In genomic region chr9:122874653-122875052, GRCm38 (mm10) we compare ENCODE assay signal across 26 mouse cellular contexts. TPM values are rescaled to one million over a fixed set of nuclear protein-coding genes. Genes with fewer than 3 reads are reported as not detected.
DNase-seq lines count a peak whose midpoint lies in the region; ATAC-seq lines count a peak whose summit lies in the region.
"Had no signal": no experiment of that assay in that cellular context is flagged by ENCODE, and none has a peak within 500 bp of the region (broad histone marks: within the 10 kb centered on the region; RNA-seq: fewer than 3 reads in every experiment).

No protein-coding gene starts in this region.

- no peaks in the 10 kb centered on the region for H3K4me1 ChIP-seq in forebrain, embryonic 14.5 days (ENCODE audit: control insufficient read depth, insufficient read depth, low read length)
- H3K4me1 ChIP-seq: embryonic facial prominence, embryonic 12.5 days; embryonic facial prominence, embryonic 15.5 days; forebrain, embryonic 12.5 days; hindbrain, embryonic 12.5 days; hindbrain, embryonic 15.5 days; intestine, embryonic 15.5 days had no signal

- no peak overlapping the region for H3K4me3 ChIP-seq in forebrain, embryonic 14.5 days (ENCODE audit: low read depth, low read length)
- H3K4me3 ChIP-seq: embryonic facial prominence, embryonic 12.5 days; embryonic facial prominence, embryonic 15.5 days; forebrain, embryonic 12.5 days; hindbrain, embryonic 12.5 days; hindbrain, embryonic 15.5 days; intestine, embryonic 15.5 days had no signal

- no peak overlapping the region for H3K27ac ChIP-seq in forebrain, embryonic 14.5 days (ENCODE audit: low read depth, low read length)
- H3K27ac ChIP-seq: embryonic facial prominence, embryonic 12.5 days; embryonic facial prominence, embryonic 15.5 days; forebrain, embryonic 12.5 days; hindbrain, embryonic 12.5 days; hindbrain, embryonic 15.5 days; intestine, embryonic 15.5 days had no signal

- ATAC-seq in forebrain, embryonic 14.5 days: no peak
- ATAC-seq: forebrain, embryonic 16.5 days; intestine, embryonic 15.5 days had no signal

- H3K4me2 ChIP-seq in forebrain, embryonic 14.5 days (ENCODE audit: low read length): no peak overlapping the region
- H3K4me2 ChIP-seq: embryonic facial prominence, embryonic 12.5 days; embryonic facial prominence, embryonic 15.5 days; forebrain, embryonic 12.5 days; heart, embryonic 11.5 days; hindbrain, embryonic 12.5 days; hindbrain, embryonic 15.5 days; intestine, embryonic 15.5 days had no signal

- H3K9ac ChIP-seq in forebrain, embryonic 14.5 days (ENCODE audit: low read length): no peak overlapping the region
- H3K9ac ChIP-seq: embryonic facial prominence, embryonic 12.5 days; embryonic facial prominence, embryonic 15.5 days; forebrain, embryonic 12.5 days; hindbrain, embryonic 12.5 days; hindbrain, embryonic 15.5 days; intestine, embryonic 15.5 days had no signal

- no peaks in the 10 kb centered on the region for H3K27me3 ChIP-seq in forebrain, embryonic 14.5 days (replicated peaks; ENCODE audit: control insufficient read depth, insufficient read depth, low read length)
- H3K27me3 ChIP-seq: embryonic facial prominence, embryonic 12.5 days; embryonic facial prominence, embryonic 15.5 days; forebrain, embryonic 12.5 days; hindbrain, embryonic 12.5 days; hindbrain, embryonic 15.5 days; intestine, embryonic 15.5 days had no signal

- WGBS in forebrain, embryonic 14.5 days: 76% methylated on average over 1 of the region's 1 CpGs

- no peaks in the 10 kb centered on the region for H3K36me3 ChIP-seq in forebrain, embryonic 14.5 days (ENCODE audit: control insufficient read depth, insufficient read depth, low read length)
- H3K36me3 ChIP-seq: embryonic facial prominence, embryonic 12.5 days; embryonic facial prominence, embryonic 15.5 days; forebrain, embryonic 12.5 days; hindbrain, embryonic 12.5 days; hindbrain, embryonic 15.5 days; intestine, embryonic 15.5 days had no signal

- peak; percentile 52 for DNase-seq in kidney, adult 9 months
- DNase-seq in kidney, postnatal 36 days: no peak
- DNase-seq in Muller cell, postnatal 12 days (ENCODE audit: inconsistent ontology term): peak; percentile 22
- peak; percentile 16 for DNase-seq in induced T-regulatory cell, adult 2 months (ENCODE audit: low read depth)
- DNase-seq in lung, postnatal 25 days (ENCODE audit: low spot score): no peak
- DNase-seq in forebrain, embryonic 14.5 days (ENCODE audit: low spot score): no peak
- DNase-seq: adrenal gland, postnatal 10 days; adrenal gland, postnatal 36 days; cerebellum, adult 11 months; cerebellum, adult 2 months; cerebellum, adult 9-11 months; cerebellum, postnatal 25 days; gastrocnemius, postnatal 14 days; heart, adult 11 months had no signal

- H3K9me3 ChIP-seq in forebrain, embryonic 14.5 days (replicated peaks; ENCODE audit: control insufficient read depth, low read length): no peaks in the 10 kb centered on the region
- H3K9me3 ChIP-seq: embryonic facial prominence, embryonic 12.5 days; embryonic facial prominence, embryonic 15.5 days; forebrain, embryonic 12.5 days; hindbrain, embryonic 12.5 days; hindbrain, embryonic 15.5 days; intestine, embryonic 15.5 days had no signal

RNA-seq across cellular contexts. Expression of gene Zfp445, which starts 8.8 kb away (rescaled TPM):
- 63.1 and 79.1 TPM in 2 replicates for polyA plus RNA-seq in forebrain, embryonic 14.5 days (2014; fragmentation: Nextera tagmentation; extraction: Ambion mirVana)

RNA-seq across cellular contexts. Expression of gene Zkscan7, which starts 10.8 kb away (rescaled TPM):
- polyA plus RNA-seq in forebrain, embryonic 14.5 days (2014; fragmentation: Nextera tagmentation; extraction: Ambion mirVana): 1.3 and 1.4 TPM in 2 replicates

RNA-seq across cellular contexts. Expression of gene Gm35549, which starts 30.8 kb away (rescaled TPM):
- polyA plus RNA-seq in forebrain, embryonic 14.5 days (2014; fragmentation: Nextera tagmentation; extraction: Ambion mirVana): 0.41 TPM in 1 of 2 replicates, not detected in the other
- polyA plus RNA-seq: cerebellum, adult 2 months; heart, embryonic 14.5 days; intestine, embryonic 15.5 days had no signal

RNA-seq across cellular contexts. Expression of gene Zfp105, which starts 48.2 kb away (rescaled TPM):
- polyA plus RNA-seq in forebrain, embryonic 14.5 days (2014; fragmentation: Nextera tagmentation; extraction: Ambion mirVana): 20.8 and 23.6 TPM in 2 replicates
- polyA plus RNA-seq: activated CD4-positive, CD25-positive, alpha-beta regulatory T cell, adult 4 months; C2C12; CD4-positive, CD25-positive, alpha-beta regulatory T cell, adult 4 months had no signal

Comparison
In these comparisons a context has a peak if more than half of its experiments do, and no peak if none do; other contexts are left out.
1. DNase-seq: peak in kidney, adult 9 months (single experiment), Muller cell, postnatal 12 days (single experiment) and induced T-regulatory cell, adult 2 months (single experiment); none in kidney, postnatal 36 days (0 of 2), lung, postnatal 25 days (single experiment) and forebrain, embryonic 14.5 days (single experiment).